Mouse (Mus musculus) bone marrow, adult 2 months (tissue): Measurements from ENCODE around the gene Traf2. TPM values are rescaled to one million over a fixed set of nuclear protein-coding genes. Genes with fewer than 3 reads are reported as not detected.

Experiments
- H3K27ac ChIP-seq: fragments of 200-500 bp; 2 replicates; pipeline ENCODE4 v1.5.1; 2012; ENCODE audit warnings: low read depth, mild to moderate bottlenecking, control low read depth, inconsistent platforms, low read length; ENCODE audit not compliant: control insufficient read depth, poor library complexity, insufficient read depth
- H3K4me1 ChIP-seq: fragments of 200-500 bp; 2 replicates; pipeline ENCODE4 v1.6.1; 2011; ENCODE audit warnings: low read length; ENCODE audit not compliant: control insufficient read depth, insufficient read depth
- H3K4me3 ChIP-seq: fragments of 200-500 bp; replicated peaks from 2 replicates; pipeline ENCODE3; 2011; ENCODE audit warnings: mild to moderate bottlenecking, low read depth, low read length, control low read depth; ENCODE audit not compliant: control insufficient read depth
- CTCF ChIP-seq: fragments of 200-500 bp; IDR thresholded peaks from 2 replicates; pipeline ENCODE4 v1.5.1; 2011; ENCODE audit warnings: low read length, control low read depth; ENCODE audit not compliant: control insufficient read depth, insufficient read depth
- POLR2A ChIP-seq: fragments of 200-500 bp; IDR thresholded peaks from 2 replicates; pipeline ENCODE4 v1.6.1; 2011; ENCODE audit warnings: low read depth, mild to moderate bottlenecking, control low read depth, low read length, borderline replicate concordance; ENCODE audit not compliant: control insufficient read depth
- WGBS: fragments of 180-500 bp; shearing (Covaris S2); methylation state at CpG from one replicate; pipeline ENCODE4 v1.1.7; 2018; 5-methylcytosine and 5-hydroxymethylcytosine counted together
- polyA plus RNA-seq: library from polyadenylated mRNA; stranded (reverse); fragments of >200 nt; gene quantifications from 2 replicates; pipeline ENCODE4 v1.2.4, GENCODE M21; 2011; ENCODE audit warnings: low replicate concordance; ENCODE audit not compliant: missing spikeins, insufficient read depth, insufficient read length

Gene Traf2
- polyA plus RNA-seq, 1 experiment, result 22.7 TPM

DNA sequence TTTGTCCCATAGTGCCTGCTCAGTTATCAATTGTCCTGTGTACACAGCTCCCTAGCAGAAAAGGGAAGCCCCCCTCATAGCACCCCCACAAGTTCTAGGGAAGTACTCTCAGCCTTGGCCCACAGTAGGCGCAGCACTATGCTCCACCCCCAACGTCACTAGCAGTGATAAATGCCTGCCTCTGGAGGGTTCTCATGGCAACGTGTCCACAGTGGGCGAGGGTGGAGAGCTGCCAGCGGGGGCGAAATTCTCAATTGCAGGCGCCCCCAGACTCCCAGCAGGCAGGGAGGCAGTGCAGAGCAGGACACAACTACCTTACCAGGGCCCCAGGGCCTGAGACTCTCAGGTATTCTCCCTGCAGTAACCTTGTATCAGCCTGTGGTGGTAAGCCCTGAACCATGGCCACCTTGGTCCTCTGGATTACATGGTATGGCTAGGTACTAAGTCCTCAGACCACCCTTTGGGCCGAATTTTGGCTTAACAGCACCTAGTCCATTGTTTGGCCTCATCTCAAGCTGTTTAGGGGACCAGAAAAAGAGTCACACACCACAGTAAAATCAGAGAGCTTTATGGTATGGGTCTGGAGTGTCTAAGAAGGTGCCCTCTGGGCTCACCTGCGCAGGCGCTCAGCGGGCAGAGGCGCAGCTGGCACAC lies 35.9 kb upstream of the Traf2 start:
- whole genome bisulfite sequencing, result 42% methylated on average over 12 of the region's 12 CpGs
- H3K27ac ChIP-seq, result no peak overlapping the region
- no peak overlapping the region for H3K4me3 ChIP-seq
- no peaks in the 10 kb centered on the region for H3K4me1 ChIP-seq
- TF ChIP-seq CTCF (no peak), POLR2A (no peak)

DNA sequence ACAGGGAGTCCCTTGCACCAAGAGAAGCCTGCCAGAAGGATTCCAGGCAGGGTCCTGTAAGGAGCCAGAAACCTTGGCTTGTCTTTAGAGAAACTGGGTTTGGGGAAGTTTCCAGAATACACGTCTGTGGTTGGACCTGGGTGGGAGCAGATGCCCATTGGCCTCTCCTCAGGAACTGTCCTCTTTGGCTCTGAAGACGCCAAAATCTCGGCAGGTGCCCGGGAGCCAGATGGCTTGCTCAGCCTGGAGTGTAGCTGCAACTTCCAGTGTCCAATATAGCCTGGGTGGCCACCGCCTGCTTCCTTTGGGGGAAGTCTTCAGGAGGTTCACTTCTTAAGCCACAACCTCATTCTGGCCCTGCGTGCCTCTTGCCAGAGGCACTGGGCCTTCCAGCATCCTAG lies 35.2 kb upstream of the Traf2 start:
- Histone ChIP-seq H3K27ac (no peak overlapping the region), H3K4me3 (no peak overlapping the region), H3K4me1 (no peaks in the 10 kb centered on the region)
- TF ChIP-seq POLR2A (no peak), CTCF (no peak)
- 3% methylated on average over 6 of the region's 6 CpGs for WGBS

GRCm38 (mm10) chr2:25581294-25581864 lies 34.6 kb upstream of the Traf2 start, which contains the start of gene Ajm1:
Gene Ajm1 (minus strand): TSS chr2:25581757.
- H3K4me3 ChIP-seq, result no peak within 1 kb of the TSS
- no peaks in the 10 kb centered on the region for H3K4me1 ChIP-seq
- 6% methylated on average over 19 of the region's 19 CpGs for WGBS
- TF ChIP-seq POLR2A (no peak), CTCF (peak; percentile 85)
- no peak within 1 kb of the TSS for H3K27ac ChIP-seq

DNA sequence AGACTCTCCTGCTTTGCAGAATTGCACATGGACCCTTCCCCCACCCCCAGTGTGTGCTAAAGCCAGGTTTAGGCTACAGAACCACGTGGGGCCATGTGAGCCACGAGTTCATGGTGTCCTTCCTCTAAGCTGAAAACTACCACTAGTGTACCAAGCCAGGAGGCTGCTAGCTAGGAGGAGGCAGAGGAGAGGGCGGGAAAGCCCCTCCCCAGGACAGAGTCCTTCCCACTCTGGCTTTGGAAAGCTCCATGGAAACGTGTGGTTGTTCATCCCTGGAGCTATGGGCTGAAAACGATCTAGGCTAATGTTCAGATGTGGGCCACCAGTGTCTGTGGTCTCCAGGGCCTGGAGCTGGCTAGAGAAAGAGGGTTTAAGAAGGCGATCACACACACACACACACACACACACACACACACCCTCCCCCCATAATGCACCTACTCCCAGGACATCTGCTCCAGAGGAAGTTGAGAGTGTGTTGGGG lies 33.9 kb upstream of the Traf2 start:
- H3K4me3 ChIP-seq, result no peak overlapping the region
- TF ChIP-seq POLR2A, result no peak
- TF ChIP-seq CTCF, result no peak
- H3K4me1 ChIP-seq, result peaks cover 2% of the 10 kb centered on the region
- 30% methylated on average over 6 of the region's 6 CpGs for WGBS
- no peak overlapping the region for H3K27ac ChIP-seq

GRCm38 (mm10) chr2:25579737-25580460 lies 33.2 kb upstream of the Traf2 start:
- peak; percentile 55 for TF ChIP-seq CTCF
- no peak for TF ChIP-seq POLR2A
- H3K4me1 ChIP-seq, result peaks cover 4% of the 10 kb centered on the region
- WGBS, result 8% methylated on average over 27 of the region's 27 CpGs

DNA sequence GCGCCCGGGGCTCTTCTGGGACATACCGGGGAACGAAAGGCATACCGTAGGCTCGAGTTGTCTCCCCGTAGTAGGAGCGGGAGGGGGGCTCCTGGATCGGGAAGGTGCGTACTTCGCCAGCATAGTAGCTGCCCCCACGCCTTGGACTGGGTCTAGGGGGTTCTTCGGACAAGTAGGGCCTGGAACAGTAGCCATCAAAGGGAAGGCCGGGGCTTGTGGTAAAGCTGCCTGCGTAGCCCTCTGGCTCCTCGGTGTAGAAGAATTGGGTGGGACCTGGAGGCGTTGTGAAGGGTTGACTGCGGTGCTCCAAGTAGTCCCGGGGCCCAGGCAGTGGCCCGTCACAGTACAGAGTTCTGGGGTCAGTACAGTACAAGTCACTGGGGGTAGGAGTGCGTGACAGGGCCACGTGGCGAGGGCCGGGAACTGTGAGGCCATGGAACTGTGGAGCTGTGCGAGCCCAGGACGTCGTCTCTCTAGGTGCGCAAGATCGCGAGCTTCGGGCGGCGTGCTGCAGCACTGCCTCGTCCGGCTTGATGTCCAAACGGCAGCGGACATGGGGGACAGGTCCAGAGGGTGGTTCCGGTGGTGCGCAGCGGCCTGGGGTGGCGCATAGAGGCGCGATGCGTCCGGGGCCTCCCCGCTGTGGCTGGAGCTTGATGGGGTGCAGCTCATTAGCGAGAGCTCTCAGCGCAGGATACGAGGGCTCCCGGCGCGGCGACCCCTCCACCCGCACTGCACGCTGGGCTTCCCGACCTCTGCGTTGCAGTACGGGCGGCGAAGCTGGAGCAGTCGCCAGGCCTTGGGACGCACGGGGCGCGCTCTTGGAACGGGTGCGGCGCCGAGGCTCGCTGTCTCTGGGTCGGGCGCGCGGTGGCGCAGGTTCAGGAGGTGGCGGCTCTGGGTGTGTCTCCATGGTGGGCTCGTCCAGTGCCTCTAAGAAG lies 32.3 kb upstream of the Traf2 start:
- Histone ChIP-seq H3K4me3 (no peak overlapping the region), H3K27ac (no peak overlapping the region; the same call in 1 of the 2 replicates), H3K4me1 (peaks cover 4% of the 10 kb centered on the region)
- no peak for TF ChIP-seq POLR2A
- no peak for TF ChIP-seq CTCF
- WGBS, result 8% methylated on average over 77 of the region's 77 CpGs

More at GRCm38 (mm10) chr2:25579737-25580460, 33.2 kb upstream of the Traf2 start:
- no peak overlapping the region for H3K27ac ChIP-seq
- no peak overlapping the region for H3K4me3 ChIP-seq

DNA sequence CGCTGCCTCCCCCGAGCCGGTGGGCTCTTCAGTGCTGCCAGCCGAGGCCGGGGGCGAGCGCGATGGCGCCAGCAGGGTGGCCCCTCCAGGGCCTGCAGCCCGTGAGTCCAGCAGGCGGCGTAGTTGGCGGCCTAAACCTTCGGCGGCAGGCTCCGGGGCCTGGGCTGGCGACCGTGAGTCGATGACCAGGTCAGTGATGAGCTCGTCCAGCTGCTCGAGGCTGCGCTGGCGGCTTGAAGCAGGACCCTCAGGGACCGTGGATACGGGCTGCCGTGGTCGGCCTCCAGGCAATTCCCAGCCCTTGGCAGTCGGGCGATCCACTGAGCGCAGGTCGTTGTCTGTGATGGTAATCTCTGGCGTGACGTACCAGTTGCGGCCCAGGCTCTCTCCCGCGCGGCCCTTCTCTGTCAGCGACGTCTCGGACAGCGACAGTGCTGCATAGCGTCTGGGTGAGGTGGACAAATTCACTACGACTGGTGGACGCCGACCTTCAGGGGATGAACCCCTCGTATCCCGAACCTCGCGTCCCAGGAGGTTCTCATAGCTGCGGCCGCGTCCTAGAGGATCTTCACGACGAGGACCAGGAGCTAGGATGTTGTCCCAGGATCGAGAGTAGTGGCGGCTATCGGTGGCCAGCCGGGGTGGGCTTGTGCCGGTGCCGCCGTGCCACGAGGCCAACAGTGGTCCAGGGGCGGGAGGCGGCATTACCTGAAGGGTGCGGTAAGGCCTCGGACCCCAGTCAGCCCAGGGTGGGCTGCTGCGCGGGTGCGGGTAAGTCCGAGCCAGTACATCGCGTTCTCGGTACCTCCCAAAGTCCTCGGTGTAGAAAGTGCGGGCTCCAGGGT lies 31.4 kb upstream of the Traf2 start:
- no peak for TF ChIP-seq POLR2A
- TF ChIP-seq CTCF, result no peak
- H3K27ac ChIP-seq, result no peak overlapping the region
- no peak overlapping the region for H3K4me3 ChIP-seq
- H3K4me1 ChIP-seq, result peaks cover 4% of the 10 kb centered on the region
- 5% methylated on average over 75 of the region's 75 CpGs for WGBS
